Mouse (Mus musculus) brain, embryonic 14.5 days (tissue): ENCODE measurements around the gene Ptger1.

Experiments used
- CTCF ChIP-seq: fragments of 200-500 bp; IDR thresholded peaks from 2 replicates; pipeline ENCODE4 v1.5.1; 2012; ENCODE audit warnings: inconsistent platforms, mild to moderate bottlenecking, moderate library complexity, borderline replicate concordance; ENCODE audit not compliant: insufficient read depth, insufficient read length; ENCODE audit errors: extremely low read depth
- POLR2A ChIP-seq: fragments of 200-500 bp; IDR thresholded peaks from 2 replicates; pipeline ENCODE4 v1.6.1; 2012; ENCODE audit warnings: mild to moderate bottlenecking, inconsistent platforms, borderline replicate concordance; ENCODE audit not compliant: poor library complexity, insufficient read depth, insufficient read length, severe bottlenecking; ENCODE audit errors: extremely low read depth

- no peak for TF ChIP-seq POLR2A
- TF ChIP-seq CTCF = no peak
These were observed 31.1 kb downstream of the Ptger1 start for GRCm38 (mm10) chr8:83697374-83698220.
